Mouse (Mus musculus): Measurements from ENCODE around the gene Peak1.

The Peak1 gene

GRCm38 (mm10) chr9:56160341-56161141 is 257.3 kb downstream of the Peak1 start:
- in situ Hi-C loops (cut with MboI; ENCODE audit: unreplicated experiment in 2 of 2), result no loop called here

GRCm38 (mm10) chr9:56159456-56159855 is 258.4 kb downstream of the Peak1 start:
- in situ Hi-C loops (cut with MboI; ENCODE audit: unreplicated experiment in 2 of 2), result no loop called here

- in situ Hi-C loops (cut with MboI; ENCODE audit: unreplicated experiment in 2 of 2), result no loop called here
These were observed 259.8 kb downstream of the Peak1 start for GRCm38 (mm10) chr9:56158077-56158476.

GRCm38 (mm10) chr9:56154572-56154971 is 263.3 kb downstream of the Peak1 start:
- in situ Hi-C loops (cut with MboI; ENCODE audit: unreplicated experiment in 2 of 2), result no loop called here

- in situ Hi-C loops (cut with MboI; ENCODE audit: unreplicated experiment in 2 of 2), result no loop called here
These were observed 265.3 kb downstream of the Peak1 start for GRCm38 (mm10) chr9:56152482-56153007.

GRCm38 (mm10) chr9:56151745-56152481 is 266.0 kb downstream of the Peak1 start:
- in situ Hi-C loops (cut with MboI; ENCODE audit: unreplicated experiment in 2 of 2), result no loop called here
